Mouse (Mus musculus) thymus, adult 2 months (tissue): ENCODE results near the gene Inka1.

Experiments
- CTCF ChIP-seq: fragments of 200-500 bp; IDR thresholded peaks from 2 replicates; pipeline ENCODE4 v1.5.1; 2012; ENCODE audit warnings: mild to moderate bottlenecking, control low read depth, low read length, moderate library complexity, borderline replicate concordance; ENCODE audit not compliant: control insufficient read depth, poor library complexity, insufficient read depth; ENCODE audit errors: extremely low read depth
- POLR2A ChIP-seq: fragments of 200-500 bp; IDR thresholded peaks from 2 replicates; pipeline ENCODE4 v1.6.1; 2012; ENCODE audit warnings: mild to moderate bottlenecking, low read length, control low read depth, moderate library complexity; ENCODE audit not compliant: control insufficient read depth, poor library complexity, insufficient read depth; ENCODE audit errors: extremely low read depth

DNA sequence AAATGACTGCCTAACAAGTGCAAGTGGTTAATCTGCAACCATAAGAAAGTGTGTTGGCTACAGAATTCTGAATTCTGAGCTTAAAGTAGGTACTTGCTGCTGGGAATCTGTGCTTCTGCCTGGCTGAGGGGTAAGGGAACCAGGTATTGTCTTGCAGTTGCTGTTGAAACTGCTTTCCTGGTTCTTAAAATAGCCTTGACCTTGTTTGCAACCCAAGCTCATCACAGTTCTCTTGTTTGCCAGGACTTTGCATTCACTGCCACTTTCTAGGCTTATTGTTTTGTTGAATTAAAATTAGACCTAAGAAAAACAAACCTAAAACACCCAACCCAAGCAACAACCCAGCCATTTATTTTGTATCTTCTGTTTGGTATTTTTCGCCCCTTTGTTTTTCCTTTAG, 35.1 kb upstream of the Inka1 start:
- TF ChIP-seq CTCF: no peak
- TF ChIP-seq POLR2A: no peak
